12 mouse cellular contexts compared by ENCODE assay signal in genomic region chr10:105788744-105789486, GRCm38 (mm10). TPM values are rescaled to one million over a fixed set of nuclear protein-coding genes. Genes with fewer than 3 reads are reported as not detected.
A peak's percentile ranks its signal among the peaks of the same experiment; 100 is the strongest.
DNase-seq lines count a peak whose midpoint lies in the region; ATAC-seq and TF ChIP-seq lines count a peak whose summit lies in the region.
"Had no signal": no experiment of that assay in that cellular context is flagged by ENCODE, and none has a peak within 500 bp of the region (broad histone marks: within the 10 kb centered on the region; RNA-seq: fewer than 3 reads in every experiment).

No protein-coding gene starts in this region.

- H3K9ac ChIP-seq in forebrain, embryonic 14.5 days (ENCODE audit: low read length): no peak overlapping the region
- H3K9ac ChIP-seq in neural tube, embryonic 13.5 days: no peak overlapping the region
- H3K9ac ChIP-seq: liver, postnatal 0 days had no signal

- ATAC-seq in forebrain, embryonic 14.5 days: peak; percentile 91
- peak; percentile 81 for ATAC-seq in neural tube, embryonic 13.5 days (ENCODE audit: low read depth)
- no peak for ATAC-seq in activated CD4-positive, CD25-positive, alpha-beta regulatory T cell, adult 4 months
- ATAC-seq: liver, postnatal 0 days had no signal

- H3K9me3 ChIP-seq in forebrain, embryonic 14.5 days (replicated peaks; ENCODE audit: control insufficient read depth, low read length): no peaks in the 10 kb centered on the region
- no peaks in the 10 kb centered on the region for H3K9me3 ChIP-seq in neural tube, embryonic 13.5 days

- H3K27ac ChIP-seq in forebrain, embryonic 14.5 days (ENCODE audit: low read depth, low read length): peak overlapping the region; percentile 48; the same call in 1 of the 2 replicates
- peak overlapping the region; percentile 29; the same call in 1 of the 2 replicates for H3K27ac ChIP-seq in left cerebral cortex, adult 2 months
- 0 out of 2 replicates have a peak overlapping the region, but pooled peaks have one; percentile 34 for H3K27ac ChIP-seq in neural tube, embryonic 13.5 days (replicated peaks)
- H3K27ac ChIP-seq: kidney, postnatal 0 days had no signal

- no peak overlapping the region for H3K4me3 ChIP-seq in forebrain, embryonic 14.5 days (ENCODE audit: low read depth, low read length)
- H3K4me3 ChIP-seq in left cerebral cortex, adult 2 months: no peak overlapping the region
- no peak overlapping the region for H3K4me3 ChIP-seq in neural tube, embryonic 13.5 days

- H3K36me3 ChIP-seq in forebrain, embryonic 14.5 days (ENCODE audit: control insufficient read depth, insufficient read depth, low read length): no peaks in the 10 kb centered on the region
- H3K36me3 ChIP-seq in neural tube, embryonic 13.5 days: peaks cover 8% of the 10 kb centered on the region; the same call in 1 of the 2 replicates

- H3K27me3 ChIP-seq in forebrain, embryonic 14.5 days (replicated peaks; ENCODE audit: control insufficient read depth, insufficient read depth, low read length): no peaks in the 10 kb centered on the region
- H3K27me3 ChIP-seq in neural tube, embryonic 13.5 days: no peaks in the 10 kb centered on the region

- WGBS in forebrain, embryonic 14.5 days: 46% methylated on average over 17 of the region's 17 CpGs
- 60% methylated on average over 17 of the region's 17 CpGs for WGBS in neural tube, embryonic 13.5 days

- DNase-seq in forebrain, embryonic 14.5 days (ENCODE audit: low spot score): peak; percentile 67
- peak; percentile 26 to 46 for DNase-seq in frontal cortex, postnatal 25 days (ENCODE audit: low spot score in 2 of 2)
- DNase-seq in left cerebral cortex, adult 2 months (ENCODE audit: extremely low spot score in 1 of 2, low spot score in 2 of 2): peak; percentile 47 to 55
- DNase-seq in adrenal gland, adult 18-20 months (ENCODE audit: low spot score in 2 of 2): no peak
- no peak for DNase-seq in thymus, postnatal 4 days
- no peak for DNase-seq in cerebellum, postnatal 36 days
- DNase-seq: heart, postnatal 10 days; liver, postnatal 0 days; thymus, postnatal 14 days had no signal

- intact Hi-C loops in left cerebral cortex, adult 2 months (cut with DNase I): no loop called here

- no peaks in the 10 kb centered on the region for H3K4me1 ChIP-seq in forebrain, embryonic 14.5 days (ENCODE audit: control insufficient read depth, insufficient read depth, low read length)
- H3K4me1 ChIP-seq in neural tube, embryonic 13.5 days (replicated peaks): peaks cover 8% of the 10 kb centered on the region

- no peak for TF ChIP-seq CTCF in left cerebral cortex, adult 2 months (IDR thresholded peaks at IDR 0.05)

- no peak overlapping the region; the same call in 1 of the 2 replicates for H3K4me2 ChIP-seq in forebrain, embryonic 14.5 days (ENCODE audit: low read length)
- H3K4me2 ChIP-seq in neural tube, embryonic 13.5 days: 0 out of 2 replicates have a peak overlapping the region, but pooled peaks have one; percentile 15

RNA-seq across cellular contexts. Expression of gene Ccdc59, which starts 52.0 kb away (rescaled TPM):
- polyA plus RNA-seq in forebrain, embryonic 14.5 days (2014; fragmentation: Nextera tagmentation; extraction: Ambion mirVana): 47.4 and 52.5 TPM in 2 replicates
- total RNA-seq in left cerebral cortex, adult 2 months (2021): 10 to 100 TPM; 18.4 to 21.8 TPM
- 45.5 and 50.8 TPM in 2 replicates for polyA plus RNA-seq in neural tube, embryonic 13.5 days (2015; fragmentation: Nextera tagmentation; extraction: Ambion mirVana)
- 10 to 100 TPM; 20.3 to 21.0 TPM for total RNA-seq in adrenal gland, adult 18-20 months (2021)
- polyA plus RNA-seq in activated CD4-positive, CD25-positive, alpha-beta regulatory T cell, adult 4 months (2017; shearing (Covaris generic)): 10 to 100 TPM; 56.4 to 64.5 TPM

RNA-seq across cellular contexts. Expression of gene Mettl25, which starts 52.3 kb away (rescaled TPM):
- polyA plus RNA-seq in forebrain, embryonic 14.5 days (2014; fragmentation: Nextera tagmentation; extraction: Ambion mirVana): 14.5 and 16.1 TPM in 2 replicates
- 1 to 10 TPM; 8.4 to 9.6 TPM for total RNA-seq in left cerebral cortex, adult 2 months (2021)
- 12.7 and 14.0 TPM in 2 replicates for polyA plus RNA-seq in neural tube, embryonic 13.5 days (2015; fragmentation: Nextera tagmentation; extraction: Ambion mirVana)
- total RNA-seq in adrenal gland, adult 18-20 months (2021): 1 to 10 TPM; 5.1 to 6.2 TPM
- 1 to 10 TPM; 5.3 to 6.0 TPM for polyA plus RNA-seq in activated CD4-positive, CD25-positive, alpha-beta regulatory T cell, adult 4 months (2017; shearing (Covaris generic))

Comparison
In these comparisons a context has a peak if more than half of its experiments do, and no peak if none do; other contexts are left out.
1. DNase-seq: peak in forebrain, embryonic 14.5 days (single experiment), frontal cortex, postnatal 25 days (2 of 2) and left cerebral cortex, adult 2 months (2 of 2); none in adrenal gland, adult 18-20 months (0 of 2), thymus, postnatal 4 days (single experiment) and cerebellum, postnatal 36 days (0 of 2).
2. Peak in every context shown above with its lines, with median percentiles within 50 percentile points of each other: H3K27ac ChIP-seq.